Mouse (Mus musculus) forebrain, postnatal 0 days (tissue): ENCODE measurements at regions not wholly inside any gene's neighbourhood (a gene's known extent, or its start where the extent isn't known, plus 50 kb on each side); places are given as distances from the start of the nearest gene placed in this dataset.

Experiments used
- ATAC-seq: fragments of 200-750 bp; cut with Nextera tagmentation; 2 replicates; pipeline ENCODE4 v1.8.0; 2017; ENCODE audit warnings: mild to moderate bottlenecking, moderate library complexity
- DNase-seq: peaks from one replicate; pipeline ENCODE4 v3.0.0-alpha.2; 2015
- H3K27ac ChIP-seq: fragments of 300-500 bp; sonication (generic); 2 replicates; pipeline ENCODE4 v1.5.1; 2014; ENCODE audit warnings: low read depth, mild to moderate bottlenecking, antibody characterized with exemption, low read length, moderate library complexity, mixed read lengths
- H3K27me3 ChIP-seq: fragments of 300-500 bp; sonication (generic); 2 replicates; pipeline ENCODE4 v1.6.1; 2014; ENCODE audit warnings: mild to moderate bottlenecking, low read length, mixed read lengths; ENCODE audit not compliant: insufficient read depth
- H3K36me3 ChIP-seq: fragments of 300-500 bp; sonication (generic); 2 replicates; pipeline ENCODE4 v1.6.1; 2014; ENCODE audit warnings: mild to moderate bottlenecking, moderate library complexity; ENCODE audit not compliant: insufficient read depth
- H3K4me1 ChIP-seq: fragments of 300-500 bp; sonication (generic); 2 replicates; pipeline ENCODE4 v1.6.1; 2014; ENCODE audit warnings: antibody characterized with exemption; ENCODE audit not compliant: insufficient read depth
- H3K4me2 ChIP-seq: fragments of 300-500 bp; sonication (generic); 2 replicates; pipeline ENCODE4 v1.6.1; 2014; ENCODE audit warnings: low read depth, mild to moderate bottlenecking, moderate library complexity
- H3K4me3 ChIP-seq: fragments of 300-500 bp; sonication (generic); 2 replicates; pipeline ENCODE4 v1.5.1; 2014; ENCODE audit warnings: low read depth, low read length, mixed read lengths
- H3K9ac ChIP-seq: fragments of 300-500 bp; sonication (generic); 2 replicates; pipeline ENCODE4 v1.6.1; 2014; ENCODE audit warnings: mild to moderate bottlenecking
- H3K9me3 ChIP-seq: fragments of 300-500 bp; sonication (generic); 2 replicates; pipeline ENCODE4 v1.6.1; 2016; ENCODE audit warnings: low read length
- CTCF ChIP-seq: sonication (generic); IDR thresholded peaks from 2 replicates; pipeline ENCODE4 v1.5.1; 2016; ENCODE audit warnings: antibody characterized with exemption, control low read depth, low read depth
- WGBS: fragments of 180-500 bp; shearing (Covaris S2); extraction: QIAGEN DNeasy Blood & Tissue Kit; methylation state at CpG from one replicate; pipeline ENCODE4 v1.1.7; 2014; 5-methylcytosine and 5-hydroxymethylcytosine counted together

GRCm38 (mm10) chr4:127598610-127599009 lies 240.6 kb upstream of the Gjb5 start:
- no peaks in the 10 kb centered on the region for H3K27me3 ChIP-seq
- no peaks in the 10 kb centered on the region for H3K4me1 ChIP-seq
- DNase-seq = no peak
- no peaks in the 10 kb centered on the region for H3K9me3 ChIP-seq
- no peak overlapping the region for H3K9ac ChIP-seq
- TF ChIP-seq CTCF = no peak
- no peak overlapping the region for H3K4me3 ChIP-seq
- H3K4me2 ChIP-seq = no peak overlapping the region
- ATAC-seq = no peak
- H3K36me3 ChIP-seq = no peaks in the 10 kb centered on the region
- no peak overlapping the region for H3K27ac ChIP-seq
- WGBS = 66% methylated on average over 3 of the region's 3 CpGs

- no peaks in the 10 kb centered on the region for H3K36me3 ChIP-seq
- no peak overlapping the region for H3K4me2 ChIP-seq
- no peaks in the 10 kb centered on the region for H3K9me3 ChIP-seq
- no peak overlapping the region for H3K4me3 ChIP-seq
- peak overlapping the region; percentile 15; the same call in 1 of the 2 replicates for H3K27ac ChIP-seq
- WGBS = 70% methylated on average over 8 of the region's 8 CpGs
- no peaks in the 10 kb centered on the region for H3K27me3 ChIP-seq
- H3K4me1 ChIP-seq = no peaks in the 10 kb centered on the region
- peak; percentile 27 for DNase-seq
- H3K9ac ChIP-seq = no peak overlapping the region
- TF ChIP-seq CTCF = no peak
- no peak for ATAC-seq
Observed at GRCm38 (mm10) chr4:127594081-127594480, 236.1 kb upstream of the Gjb5 start.

GRCm38 (mm10) chr4:127591540-127591939 lies 233.6 kb upstream of the Gjb5 start:
- Histone ChIP-seq H3K9me3 (no peaks in the 10 kb centered on the region), H3K9ac (no peak overlapping the region), H3K27me3 (no peaks in the 10 kb centered on the region), H3K27ac (no peak overlapping the region), H3K4me1 (no peaks in the 10 kb centered on the region), H3K36me3 (no peaks in the 10 kb centered on the region), H3K4me2 (no peak overlapping the region), H3K4me3 (no peak overlapping the region)
- 48% methylated on average over 3 of the region's 3 CpGs for WGBS
- ATAC-seq = no peak
- no peak for DNase-seq
- no peak for TF ChIP-seq CTCF

- 61% methylated on average over 4 of the region's 4 CpGs for WGBS
- TF ChIP-seq CTCF = no peak
- Histone ChIP-seq H3K4me3 (no peak overlapping the region), H3K9ac (no peak overlapping the region), H3K27me3 (no peaks in the 10 kb centered on the region), H3K36me3 (no peaks in the 10 kb centered on the region), H3K4me1 (no peaks in the 10 kb centered on the region), H3K9me3 (no peaks in the 10 kb centered on the region), H3K27ac (no peak overlapping the region), H3K4me2 (no peak overlapping the region)
- DNase-seq (no peak), ATAC-seq (no peak)
Observed at GRCm38 (mm10) chr4:127586822-127587221, 228.8 kb upstream of the Gjb5 start.

GRCm38 (mm10) chr4:127576521-127576920 lies 218.5 kb upstream of the Gjb5 start:
- H3K9me3 ChIP-seq = no peaks in the 10 kb centered on the region
- H3K9ac ChIP-seq = no peak overlapping the region
- TF ChIP-seq CTCF = no peak
- H3K27ac ChIP-seq = no peak overlapping the region
- H3K4me2 ChIP-seq = no peak overlapping the region
- H3K4me3 ChIP-seq = no peak overlapping the region
- no peaks in the 10 kb centered on the region for H3K27me3 ChIP-seq
- WGBS = 69% methylated on average over 3 of the region's 3 CpGs
- no peaks in the 10 kb centered on the region for H3K36me3 ChIP-seq
- H3K4me1 ChIP-seq = no peaks in the 10 kb centered on the region
- DNase-seq (peak; percentile 79), ATAC-seq (no peak)

- 80% methylated on average over 5 of the region's 5 CpGs for WGBS
- Histone ChIP-seq H3K4me2 (no peak overlapping the region), H3K9me3 (no peaks in the 10 kb centered on the region), H3K27me3 (no peaks in the 10 kb centered on the region), H3K36me3 (no peaks in the 10 kb centered on the region), H3K4me3 (no peak overlapping the region), H3K9ac (no peak overlapping the region), H3K4me1 (no peaks in the 10 kb centered on the region), H3K27ac (no peak overlapping the region)
- no peak for TF ChIP-seq CTCF
- ATAC-seq (no peak), DNase-seq (no peak)
Observed at GRCm38 (mm10) chr4:127562602-127563001, 204.6 kb upstream of the Gjb5 start.

GRCm38 (mm10) chr4:127558572-127558971 lies 200.6 kb upstream of the Gjb5 start:
- H3K9me3 ChIP-seq = no peaks in the 10 kb centered on the region
- H3K4me1 ChIP-seq = no peaks in the 10 kb centered on the region
- DNase-seq = no peak
- no peaks in the 10 kb centered on the region for H3K36me3 ChIP-seq
- ATAC-seq = peak; percentile 27; the same call in 1 of the 2 replicates
- WGBS = 40% methylated on average over 7 of the region's 7 CpGs
- no peak for TF ChIP-seq CTCF
- no peak overlapping the region for H3K4me2 ChIP-seq
- no peaks in the 10 kb centered on the region for H3K27me3 ChIP-seq
- no peak overlapping the region for H3K9ac ChIP-seq
- H3K27ac ChIP-seq = no peak overlapping the region
- no peak overlapping the region for H3K4me3 ChIP-seq
